8 mouse cellular contexts compared by ENCODE assay signal in genomic region chr5:117133446-117134065, GRCm38 (mm10). TPM values are rescaled to one million over a fixed set of nuclear protein-coding genes. Genes with fewer than 3 reads are reported as not detected.
DNase-seq lines count a peak whose midpoint lies in the region; ATAC-seq and TF ChIP-seq lines count a peak whose summit lies in the region.

No protein-coding gene starts in this region.

- H3K27me3 ChIP-seq in liver, embryonic 11.5 days (replicated peaks; ENCODE audit: control insufficient read depth, insufficient read depth, low read length), result no peaks in the 10 kb centered on the region
- no peaks in the 10 kb centered on the region for H3K27me3 ChIP-seq in small intestine, adult 2 months (ENCODE audit: control insufficient read depth, insufficient read depth, low read length)
- no peaks in the 10 kb centered on the region for H3K27me3 ChIP-seq in midbrain, embryonic 13.5 days

- no peaks in the 10 kb centered on the region; the same call in 1 of the 2 replicates for H3K36me3 ChIP-seq in liver, embryonic 11.5 days (ENCODE audit: control insufficient read depth, insufficient read depth, low read length)
- H3K36me3 ChIP-seq in small intestine, adult 2 months (ENCODE audit: control insufficient read depth, insufficient read depth, low read length), result no peaks in the 10 kb centered on the region
- no peaks in the 10 kb centered on the region for H3K36me3 ChIP-seq in midbrain, embryonic 13.5 days

- H3K4me2 ChIP-seq in liver, embryonic 11.5 days, result peak overlapping the region; percentile 91
- no peak overlapping the region for H3K4me2 ChIP-seq in midbrain, embryonic 13.5 days (replicated peaks)

- no peak for TF ChIP-seq CTCF in small intestine, adult 2 months (IDR thresholded peaks at IDR 0.05; ENCODE audit: extremely low read depth, insufficient read length, insufficient replicate concordance, low read depth, low read length)

- H3K4me3 ChIP-seq in liver, embryonic 11.5 days (ENCODE audit: low read depth, low read length), result peak overlapping the region; percentile 68
- H3K4me3 ChIP-seq in small intestine, adult 2 months (ENCODE audit: low read depth, low read length), result peak overlapping the region; percentile 68
- no peak overlapping the region for H3K4me3 ChIP-seq in midbrain, embryonic 13.5 days (replicated peaks)

- ATAC-seq in liver, embryonic 11.5 days (replicated peaks; ENCODE audit: low FRiP score), result peak; percentile 87
- ATAC-seq in midbrain, embryonic 13.5 days, result no peak

- H3K9ac ChIP-seq in liver, embryonic 11.5 days (ENCODE audit: low read depth, low read length), result peak overlapping the region; percentile 84
- no peak overlapping the region for H3K9ac ChIP-seq in midbrain, embryonic 13.5 days (replicated peaks)

- WGBS in liver, embryonic 11.5 days, result 36% methylated on average over 17 of the region's 17 CpGs
- 16% methylated on average over 17 of the region's 17 CpGs for WGBS in small intestine, adult 2 months
- 91% methylated on average over 17 of the region's 17 CpGs for WGBS in midbrain, embryonic 13.5 days

- peaks cover 51% of the 10 kb centered on the region for H3K4me1 ChIP-seq in liver, embryonic 11.5 days (replicated peaks; ENCODE audit: control insufficient read depth, insufficient read depth, low read length)
- H3K4me1 ChIP-seq in small intestine, adult 2 months (ENCODE audit: control insufficient read depth, insufficient read depth, insufficient read length, low read length), result peaks cover 41% of the 10 kb centered on the region
- peaks cover 12% of the 10 kb centered on the region for H3K4me1 ChIP-seq in midbrain, embryonic 13.5 days (replicated peaks)

- H3K27ac ChIP-seq in liver, embryonic 11.5 days (ENCODE audit: low read depth, low read length), result peak overlapping the region; percentile 98
- H3K27ac ChIP-seq in small intestine, adult 2 months (ENCODE audit: insufficient read depth, low read depth, low read length), result peak overlapping the region; percentile 90
- no peak overlapping the region for H3K27ac ChIP-seq in midbrain, embryonic 13.5 days

- no peaks in the 10 kb centered on the region for H3K9me3 ChIP-seq in liver, embryonic 11.5 days (ENCODE audit: control insufficient read depth, low read length)
- H3K9me3 ChIP-seq in midbrain, embryonic 13.5 days, result no peaks in the 10 kb centered on the region

- no peak for TF ChIP-seq POLR2A in small intestine, adult 2 months (IDR thresholded peaks at IDR 0.05; ENCODE audit: low read depth, low read length)

- peak; percentile 86 for DNase-seq in CD4-positive helper T cell, adult 2 months (ENCODE audit: low read depth, low spot score)
- peak; percentile 75 for DNase-seq in c-Kit-positive CD71-positive TER-119-negative erythroid progenitor cells, embryonic 14.5 days (ENCODE audit: low read depth)
- peak; percentile 70 for DNase-seq in liver, embryonic 11.5 days (ENCODE audit: low spot score)
- no peak for DNase-seq in retina, embryonic 14.5 days (ENCODE audit: low spot score)
- DNase-seq in cerebellum, postnatal 10 days, result no peak
- no peak for DNase-seq in adrenal gland, adult 8-10 months

RNA-seq across cellular contexts. Expression of gene Taok3, which starts 13.6 kb away (rescaled TPM):
- polyA plus RNA-seq in liver, embryonic 11.5 days (2014; fragmentation: Nextera tagmentation; extraction: Ambion mirVana), result 69.3 and 73.6 TPM in 2 replicates
- polyA plus RNA-seq in small intestine, adult 2 months (2012; rRNA removed), result 10.7 and 32.0 TPM in 2 replicates
- 10 to 100 TPM; 36.8 to 59.1 (median 47.9) TPM for total RNA-seq in adrenal gland, adult 8-10 months (2022)
- 43.7 TPM in 2 replicates for polyA plus RNA-seq in midbrain, embryonic 13.5 days (2015; fragmentation: Nextera tagmentation; extraction: Ambion mirVana)

RNA-seq across cellular contexts. Expression of gene Suds3, which starts 17.6 kb away (rescaled TPM):
- polyA plus RNA-seq in liver, embryonic 11.5 days (2014; fragmentation: Nextera tagmentation; extraction: Ambion mirVana), result 37.8 and 41.9 TPM in 2 replicates
- 51.1 and 114 TPM in 2 replicates for polyA plus RNA-seq in small intestine, adult 2 months (2012; rRNA removed)
- total RNA-seq in adrenal gland, adult 8-10 months (2022), result 100 to 1,000 TPM; 108 to 130 (median 123) TPM
- 83.5 and 90.1 TPM in 2 replicates for polyA plus RNA-seq in midbrain, embryonic 13.5 days (2015; fragmentation: Nextera tagmentation; extraction: Ambion mirVana)

Comparison
In these comparisons a context has a peak if more than half of its experiments do, and no peak if none do; other contexts are left out.
1. DNase-seq: peak in CD4-positive helper T cell, adult 2 months (single experiment), c-Kit-positive CD71-positive TER-119-negative erythroid progenitor cells, embryonic 14.5 days (single experiment) and liver, embryonic 11.5 days (single experiment); none in retina, embryonic 14.5 days (single experiment), cerebellum, postnatal 10 days (0 of 2) and adrenal gland, adult 8-10 months (single experiment).